In the genomic region with DNA sequence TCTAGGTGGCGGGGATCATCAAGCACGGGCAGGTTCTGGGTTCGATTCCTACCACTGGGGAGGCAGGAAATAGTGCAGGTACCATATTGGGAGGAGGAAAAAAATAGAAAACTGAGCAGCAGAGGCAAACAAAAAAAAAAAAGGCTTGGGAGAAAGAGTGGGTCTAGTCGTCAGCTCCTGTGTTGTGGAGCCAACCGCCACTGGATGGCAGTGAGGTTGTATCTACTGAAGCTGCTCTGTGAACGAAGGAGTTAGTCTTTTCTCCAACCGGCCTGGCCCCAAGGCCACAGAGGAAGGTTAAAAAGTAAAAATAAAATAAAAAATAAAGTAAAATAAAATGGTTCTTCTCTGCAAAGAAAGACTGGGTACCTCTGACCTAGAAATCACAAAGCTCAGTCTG, we compare ENCODE assay signal across 8 mouse cellular contexts. TPM values are rescaled to one million over a fixed set of nuclear protein-coding genes. Genes with fewer than 3 reads are reported as not detected.
DNase-seq lines count a peak whose midpoint lies in the region; ATAC-seq and TF ChIP-seq lines count a peak whose summit lies in the region.

No protein-coding gene starts in this region.

- no peak overlapping the region for H3K9ac ChIP-seq in heart, adult 2 months (ENCODE audit: low read depth, low read length)
- H3K9ac ChIP-seq in embryonic facial prominence, embryonic 11.5 days (replicated peaks; ENCODE audit: low read length) = no peak overlapping the region
- no peak overlapping the region for H3K9ac ChIP-seq in limb, embryonic 14.5 days (ENCODE audit: low read depth, low read length, severe bottlenecking)

- TF ChIP-seq EP300 in heart, adult 2 months (IDR thresholded peaks at IDR 0.05; ENCODE audit: insufficient read depth, low read depth, low read length) = no peak

- intact Hi-C loops in heart, adult 2 months (cut with DNase I) = loop anchor here (10.0 kb wide), 2 partner anchors 506 to 916 kb away; no protein-coding TSS in a partner anchor

- peak overlapping the region; percentile 42 for H3K27ac ChIP-seq in heart, adult 2 months
- no peak overlapping the region for H3K27ac ChIP-seq in heart, embryonic 10.5 days
- H3K27ac ChIP-seq in embryonic facial prominence, embryonic 11.5 days (replicated peaks; ENCODE audit: low read depth, low read length) = no peak overlapping the region
- H3K27ac ChIP-seq in limb, embryonic 14.5 days (replicated peaks; ENCODE audit: low read depth, low read length) = no peak overlapping the region; the same call in 1 of the 2 replicates

- H3K9me3 ChIP-seq in heart, embryonic 10.5 days = no peaks in the 10 kb centered on the region
- H3K9me3 ChIP-seq in embryonic facial prominence, embryonic 11.5 days (replicated peaks; ENCODE audit: control insufficient read depth, low read length) = no peaks in the 10 kb centered on the region
- no peaks in the 10 kb centered on the region for H3K9me3 ChIP-seq in limb, embryonic 14.5 days (ENCODE audit: control insufficient read depth, low read length)

- H3K4me3 ChIP-seq in heart, adult 2 months = no peak overlapping the region
- no peak overlapping the region for H3K4me3 ChIP-seq in heart, embryonic 10.5 days
- no peak overlapping the region for H3K4me3 ChIP-seq in embryonic facial prominence, embryonic 11.5 days (ENCODE audit: low read depth, low read length)
- no peak overlapping the region for H3K4me3 ChIP-seq in limb, embryonic 14.5 days (replicated peaks; ENCODE audit: low read length)

- H3K79me2 ChIP-seq in heart, adult 2 months (replicated peaks; ENCODE audit: control insufficient read depth, insufficient read depth, low read length) = peaks cover 4% of the 10 kb centered on the region

- no peak for TF ChIP-seq POLR2A in heart, adult 2 months (IDR thresholded peaks at IDR 0.05; ENCODE audit: insufficient read depth, low read depth, low read length)
- no peak for TF ChIP-seq POLR2A in limb, embryonic 14.5 days (IDR thresholded peaks at IDR 0.05; ENCODE audit: borderline replicate concordance, extremely low read depth, insufficient read depth, insufficient read length)

- 66% methylated on average over 7 of the region's 7 CpGs for WGBS in heart, adult 2 months
- 68% methylated on average over 7 of the region's 7 CpGs for WGBS in heart, embryonic 10.5 days
- WGBS in embryonic facial prominence, embryonic 11.5 days = 55% methylated on average over 7 of the region's 7 CpGs
- 53% methylated on average over 7 of the region's 7 CpGs for WGBS in limb, embryonic 14.5 days

- H3K4me2 ChIP-seq in embryonic facial prominence, embryonic 11.5 days (ENCODE audit: low read depth, low read length) = no peak overlapping the region
- no peak overlapping the region for H3K4me2 ChIP-seq in limb, embryonic 14.5 days (replicated peaks; ENCODE audit: low read depth, low read length, severe bottlenecking)

- H3K27me3 ChIP-seq in heart, adult 2 months (ENCODE audit: control insufficient read depth, insufficient read depth, low read length) = no peaks in the 10 kb centered on the region
- H3K27me3 ChIP-seq in heart, embryonic 10.5 days (ENCODE audit: insufficient read depth, poor library complexity, severe bottlenecking) = no peaks in the 10 kb centered on the region
- no peaks in the 10 kb centered on the region for H3K27me3 ChIP-seq in embryonic facial prominence, embryonic 11.5 days (ENCODE audit: control insufficient read depth, insufficient read depth, low read length)
- H3K27me3 ChIP-seq in limb, embryonic 14.5 days (ENCODE audit: control insufficient read depth, insufficient read depth, low read length) = no peaks in the 10 kb centered on the region

- peaks cover 24% of the 10 kb centered on the region for H3K4me1 ChIP-seq in heart, adult 2 months (ENCODE audit: control insufficient read depth, insufficient read depth, low read length)
- peaks cover 16% of the 10 kb centered on the region; the same call in 1 of the 2 replicates for H3K4me1 ChIP-seq in heart, embryonic 10.5 days
- H3K4me1 ChIP-seq in embryonic facial prominence, embryonic 11.5 days (ENCODE audit: control insufficient read depth, insufficient read depth, low read length) = peaks cover 6% of the 10 kb centered on the region
- H3K4me1 ChIP-seq in limb, embryonic 14.5 days (ENCODE audit: control insufficient read depth, insufficient read depth, low read length) = peaks cover 46% of the 10 kb centered on the region

- H3K36me3 ChIP-seq in heart, adult 2 months (ENCODE audit: control insufficient read depth, insufficient read depth, low read length) = peaks cover 20% of the 10 kb centered on the region
- no peaks in the 10 kb centered on the region for H3K36me3 ChIP-seq in heart, embryonic 10.5 days
- H3K36me3 ChIP-seq in embryonic facial prominence, embryonic 11.5 days (replicated peaks; ENCODE audit: control insufficient read depth, insufficient read depth, low read depth, low read length) = no peaks in the 10 kb centered on the region
- H3K36me3 ChIP-seq in limb, embryonic 14.5 days (ENCODE audit: control insufficient read depth, insufficient read depth, low read length) = no peaks in the 10 kb centered on the region

- DNase-seq in heart, adult 2 months = peak in 1 of 2 experiments; percentile 36
- DNase-seq in heart, embryonic 10.5 days (ENCODE audit: low spot score) = no peak
- peak; percentile 49 for DNase-seq in ovary, adult 18-20 months (ENCODE audit: low spot score)
- no peak for DNase-seq in ovary, postnatal 10 days (ENCODE audit: low spot score)
- peak; percentile 67 for DNase-seq in embryonic facial prominence, embryonic 11.5 days (ENCODE audit: low spot score)
- peak; percentile 58 for DNase-seq in limb, embryonic 14.5 days (ENCODE audit: low spot score)
- no peak for DNase-seq in gastrocnemius, postnatal 25 days

- no peak for ATAC-seq in embryonic facial prominence, embryonic 11.5 days (replicated peaks; ENCODE audit: insufficient number of reproducible peaks, low FRiP score, low TSS enrichment, low read depth)
- peak; percentile 31; the same call in 1 of the 2 replicates for ATAC-seq in limb, embryonic 14.5 days (ENCODE audit: low FRiP score, low read depth)
- no peak for ATAC-seq in erythroblast, adult 5-6 weeks (replicated peaks; ENCODE audit: low FRiP score, poor library complexity, severe bottlenecking)

- peak; percentile 69 for TF ChIP-seq CTCF in heart, adult 2 months (IDR thresholded peaks at IDR 0.05)

RNA-seq across cellular contexts. Expression of gene Pik3r1, which starts 39.2 kb away (rescaled TPM):
- 100 to 1,000 TPM; 111 to 132 TPM for total RNA-seq in heart, adult 2 months (2021)
- 23.7 and 41.4 TPM in 2 replicates for polyA plus RNA-seq in heart, adult 2 months (2012; rRNA removed)
- 13.6 and 14.4 TPM in 2 replicates for polyA plus RNA-seq in heart, embryonic 10.5 days (2016; fragmentation: Nextera tagmentation; extraction: Ambion mirVana)
- 17.0 and 20.6 TPM in 2 replicates for polyA plus RNA-seq in embryonic facial prominence, embryonic 11.5 days (2014; fragmentation: Nextera tagmentation; extraction: Ambion mirVana)
- 26.7 and 29.2 TPM in 2 replicates for polyA plus RNA-seq in limb, embryonic 14.5 days (2012; rRNA removed)
- polyA plus RNA-seq in limb, embryonic 14.5 days (2014; fragmentation: Nextera tagmentation; extraction: Ambion mirVana) = 58.5 and 62.2 TPM in 2 replicates
- total RNA-seq in erythroblast, adult 5-6 weeks (2015; ENCODE audit: low replicate concordance) = 251 and 274 TPM in 2 replicates
- total RNA-seq in erythroblast, adult 5-6 weeks (2017; ENCODE audit: low replicate concordance) = 546 and 697 TPM in 2 replicates
- 10 to 100 TPM; 25.4 to 27.0 TPM for total RNA-seq in gastrocnemius, postnatal 25 days (2021)

Comparison
In these comparisons a context has a peak if more than half of its experiments do, and no peak if none do; other contexts are left out.
1. DNase-seq: peak in ovary, adult 18-20 months (single experiment), embryonic facial prominence, embryonic 11.5 days (single experiment) and limb, embryonic 14.5 days (single experiment); none in heart, embryonic 10.5 days (single experiment), ovary, postnatal 10 days (single experiment) and gastrocnemius, postnatal 25 days (single experiment).